ENCODE assay signal across 8 mouse cellular contexts in the genomic region with DNA sequence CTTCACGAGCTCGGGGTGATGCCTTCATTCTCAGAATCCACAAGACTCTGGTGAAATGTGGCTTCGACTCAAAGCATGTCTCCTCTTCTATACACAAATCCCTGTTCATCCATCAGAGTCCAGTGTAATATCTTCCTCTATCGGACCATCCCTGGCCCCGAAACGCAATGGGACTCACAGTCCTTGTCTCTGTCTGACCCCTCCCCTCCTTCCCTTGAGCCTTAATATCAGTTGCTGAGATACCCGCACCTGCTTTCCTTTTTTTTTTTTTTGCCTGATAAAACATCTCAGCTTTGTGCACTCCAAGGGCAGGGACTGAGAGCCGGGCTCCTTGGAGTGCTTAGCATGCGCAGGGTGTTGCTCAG. TPM values are rescaled to one million over a fixed set of nuclear protein-coding genes. Genes with fewer than 3 reads are reported as not detected.
DNase-seq lines count a peak whose midpoint lies in the region; ATAC-seq and TF ChIP-seq lines count a peak whose summit lies in the region.

No protein-coding gene starts in this region.

- H3K9me3 ChIP-seq in lung, embryonic 16.5 days (ENCODE audit: control insufficient read depth, low read length), result no peaks in the 10 kb centered on the region
- H3K9me3 ChIP-seq in limb, embryonic 14.5 days (ENCODE audit: control insufficient read depth, low read length), result no peaks in the 10 kb centered on the region
- H3K9me3 ChIP-seq in stomach, embryonic 15.5 days, result no peaks in the 10 kb centered on the region

- no peaks in the 10 kb centered on the region; the same call in 1 of the 2 replicates for H3K27me3 ChIP-seq in lung, embryonic 16.5 days (ENCODE audit: control insufficient read depth, insufficient read depth, low read depth, low read length)
- no peaks in the 10 kb centered on the region for H3K27me3 ChIP-seq in limb, embryonic 14.5 days (ENCODE audit: control insufficient read depth, insufficient read depth, low read length)
- no peaks in the 10 kb centered on the region; the same call in 1 of the 2 replicates for H3K27me3 ChIP-seq in stomach, embryonic 15.5 days (replicated peaks)

- peaks cover 34% of the 10 kb centered on the region for H3K4me1 ChIP-seq in lung, embryonic 16.5 days (replicated peaks; ENCODE audit: control insufficient read depth, insufficient read depth, low read length)
- peaks cover 30% of the 10 kb centered on the region for H3K4me1 ChIP-seq in limb, embryonic 14.5 days (ENCODE audit: control insufficient read depth, insufficient read depth, low read length)
- peaks cover 23% of the 10 kb centered on the region for H3K4me1 ChIP-seq in stomach, embryonic 15.5 days

- H3K27ac ChIP-seq in lung, embryonic 16.5 days (ENCODE audit: low read length), result peak overlapping the region; percentile 41
- H3K27ac ChIP-seq in limb, embryonic 14.5 days (replicated peaks; ENCODE audit: low read depth, low read length), result peak overlapping the region; percentile 64; the same call in 1 of the 2 replicates
- peak overlapping the region; percentile 74; the same call in 1 of the 2 replicates for H3K27ac ChIP-seq in stomach, embryonic 15.5 days

- 4% methylated on average over 9 of the region's 9 CpGs for WGBS in lung, embryonic 16.5 days
- WGBS in limb, embryonic 14.5 days, result 4% methylated on average over 9 of the region's 9 CpGs
- 6% methylated on average over 9 of the region's 9 CpGs for WGBS in stomach, embryonic 15.5 days

- peak; percentile 8 for DNase-seq in CD4-positive, CD25-positive, alpha-beta regulatory T cell, adult 2 months (ENCODE audit: low read depth, low spot score)
- no peak for DNase-seq in lung, postnatal 25 days (ENCODE audit: low spot score)
- no peak for DNase-seq in limb, embryonic 14.5 days (ENCODE audit: low spot score)
- no peak for DNase-seq in thymus, postnatal 4 days
- no peak for DNase-seq in spleen, adult 18-20 months

- H3K4me2 ChIP-seq in lung, embryonic 16.5 days (ENCODE audit: low read depth, low read length), result peak overlapping the region; percentile 94
- peak overlapping the region; percentile 78 for H3K4me2 ChIP-seq in limb, embryonic 14.5 days (replicated peaks; ENCODE audit: low read depth, low read length, severe bottlenecking)
- H3K4me2 ChIP-seq in stomach, embryonic 15.5 days, result peak overlapping the region; percentile 90

- H3K9ac ChIP-seq in lung, embryonic 16.5 days (ENCODE audit: low read length), result peak overlapping the region; percentile 62; the same call in 1 of the 2 replicates
- H3K9ac ChIP-seq in limb, embryonic 14.5 days (ENCODE audit: low read depth, low read length, severe bottlenecking), result no peak overlapping the region
- H3K9ac ChIP-seq in stomach, embryonic 15.5 days, result no peak overlapping the region; the same call in 1 of the 2 replicates

- no peak for ATAC-seq in CD4-positive, CD25-positive, alpha-beta regulatory T cell, adult 4 months
- no peak for ATAC-seq in lung, embryonic 16.5 days (ENCODE audit: low read depth)
- ATAC-seq in limb, embryonic 14.5 days (ENCODE audit: low FRiP score, low read depth), result peak; percentile 3; the same call in 1 of the 2 replicates
- ATAC-seq in stomach, embryonic 15.5 days (ENCODE audit: insufficient read depth, low FRiP score, low read depth), result no peak

- H3K36me3 ChIP-seq in lung, embryonic 16.5 days (ENCODE audit: control insufficient read depth, insufficient read depth, low read length), result no peaks in the 10 kb centered on the region
- H3K36me3 ChIP-seq in limb, embryonic 14.5 days (ENCODE audit: control insufficient read depth, insufficient read depth, low read length), result no peaks in the 10 kb centered on the region
- H3K36me3 ChIP-seq in stomach, embryonic 15.5 days, result no peaks in the 10 kb centered on the region

- H3K4me3 ChIP-seq in lung, embryonic 16.5 days (ENCODE audit: low read length), result peak overlapping the region; percentile 62
- peak overlapping the region; percentile 71 for H3K4me3 ChIP-seq in limb, embryonic 14.5 days (replicated peaks; ENCODE audit: low read length)
- peak overlapping the region; percentile 72 for H3K4me3 ChIP-seq in stomach, embryonic 15.5 days (replicated peaks)

- no peak for TF ChIP-seq POLR2A in limb, embryonic 14.5 days (IDR thresholded peaks at IDR 0.05; ENCODE audit: borderline replicate concordance, extremely low read depth, insufficient read depth, insufficient read length)

RNA-seq across cellular contexts. Expression of a gene that starts 0.7 kb away (rescaled TPM):
- polyA plus RNA-seq in CD4-positive, CD25-positive, alpha-beta regulatory T cell, adult 4 months (2017; shearing (Covaris generic)), result under 1 TPM in 1 of 2 experiments, not detected in 1; 0.66 TPM
- 18.7 and 23.2 TPM in 2 replicates for polyA plus RNA-seq in lung, embryonic 16.5 days (2015; fragmentation: Nextera tagmentation; extraction: Ambion mirVana)
- 30.7 and 32.8 TPM in 2 replicates for polyA plus RNA-seq in limb, embryonic 14.5 days (2012; rRNA removed)
- 26.5 and 34.3 TPM in 2 replicates for polyA plus RNA-seq in limb, embryonic 14.5 days (2014; fragmentation: Nextera tagmentation; extraction: Ambion mirVana)
- polyA plus RNA-seq in stomach, embryonic 15.5 days (2015; fragmentation: Nextera tagmentation; extraction: Ambion mirVana), result 16.7 and 18.4 TPM in 2 replicates

RNA-seq across cellular contexts. Expression of a gene that starts 28.9 kb away (rescaled TPM):
- polyA plus RNA-seq in CD4-positive, CD25-positive, alpha-beta regulatory T cell, adult 4 months (2017; shearing (Covaris generic)), result 100 to 1,000 TPM in 1 of 2 experiments, 10 to 100 TPM in 1; 74.6 to 113 TPM
- 173 and 175 TPM in 2 replicates for polyA plus RNA-seq in lung, embryonic 16.5 days (2015; fragmentation: Nextera tagmentation; extraction: Ambion mirVana)
- 94.7 and 127 TPM in 2 replicates for polyA plus RNA-seq in limb, embryonic 14.5 days (2012; rRNA removed)
- polyA plus RNA-seq in limb, embryonic 14.5 days (2014; fragmentation: Nextera tagmentation; extraction: Ambion mirVana), result 153 and 165 TPM in 2 replicates
- 200 and 217 TPM in 2 replicates for polyA plus RNA-seq in stomach, embryonic 15.5 days (2015; fragmentation: Nextera tagmentation; extraction: Ambion mirVana)

Comparison
In these comparisons a context has a peak if more than half of its experiments do, and no peak if none do; other contexts are left out.
1. RNA of a gene that starts 0.7 kb away (polyA plus RNA-seq): 26.5 to 34.3 TPM in limb, embryonic 14.5 days, 18.7 to 23.2 TPM in lung, embryonic 16.5 days and 16.7 to 18.4 TPM in stomach, embryonic 15.5 days; 0.66 TPM in CD4-positive, CD25-positive, alpha-beta regulatory T cell, adult 4 months; every median in the first group is over 10 times any median in the second.
2. Peak in every context shown above with its lines, with median percentiles within 50 percentile points of each other: H3K27ac ChIP-seq, H3K4me2 ChIP-seq and H3K4me3 ChIP-seq.